Mouse (Mus musculus): ENCODE results near the gene Ptgds. TPM values are rescaled to one million over a fixed set of nuclear protein-coding genes. Genes with fewer than 3 reads are reported as not detected.

The Ptgds gene
- polyA plus RNA-seq, 1 experiment from 2014 or later = 4.0 TPM

DNA sequence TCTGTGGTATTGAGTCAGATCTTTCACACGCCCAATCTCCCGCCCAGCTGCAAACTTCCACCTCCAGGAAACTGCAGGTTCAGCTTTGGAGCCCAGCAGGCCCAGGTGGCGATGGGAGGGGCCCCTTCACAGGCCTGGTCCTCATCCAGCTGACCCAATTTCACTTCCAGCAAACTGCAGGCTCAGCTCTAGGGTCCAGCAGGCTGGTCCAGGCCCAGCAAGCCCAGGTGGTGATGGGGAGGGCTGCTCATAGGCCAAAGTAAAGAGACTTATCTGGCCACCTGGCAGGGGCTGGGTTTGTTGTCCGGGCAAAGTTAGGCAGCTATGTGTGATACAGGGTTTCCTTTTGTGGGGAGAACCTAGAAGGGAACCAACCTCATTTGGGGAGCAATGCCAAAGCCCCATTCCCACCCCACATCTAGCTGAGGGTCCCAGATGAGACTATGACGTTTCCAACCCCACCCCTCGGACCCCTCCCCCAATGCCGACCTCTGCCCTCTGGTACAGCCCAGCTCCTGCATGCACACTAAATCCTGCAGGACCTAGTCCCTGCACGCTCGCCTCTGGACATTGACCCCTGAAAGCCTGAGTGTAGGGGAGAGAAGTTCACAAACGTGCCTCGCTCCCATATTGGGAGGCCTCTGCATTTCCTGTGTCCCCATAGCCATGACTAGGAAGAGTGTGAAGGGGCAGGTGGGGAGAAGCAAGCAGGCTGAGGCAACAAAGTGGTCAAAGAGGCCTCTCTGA is 15.2 kb upstream of the Ptgds start:
- Histone ChIP-seq H3K4me2 (ENCODE audit: low read depth, low read length) (0 out of 2 replicates have a peak overlapping the region, but pooled peaks have one; percentile 12), H3K9ac (ENCODE audit: low read depth, low read length) (peak overlapping the region; percentile 29; the same call in 1 of the 2 replicates), H3K9me3 (ENCODE audit: control insufficient read depth, low read length) (no peaks in the 10 kb centered on the region), H3K36me3 (ENCODE audit: control insufficient read depth, insufficient read depth, low read length) (no peaks in the 10 kb centered on the region), H3K27me3 (replicated peaks; ENCODE audit: control insufficient read depth, insufficient read depth, low read length) (no peaks in the 10 kb centered on the region), H3K4me1 (ENCODE audit: control insufficient read depth, insufficient read depth, low read length) (peaks cover 15% of the 10 kb centered on the region), H3K27ac (ENCODE audit: low read length) (peak overlapping the region; percentile 39), H3K4me3 (ENCODE audit: low read length) (no peak overlapping the region)
- WGBS = 47% methylated on average over 11 of the region's 11 CpGs
- peak; percentile 79 for ATAC-seq

DNA sequence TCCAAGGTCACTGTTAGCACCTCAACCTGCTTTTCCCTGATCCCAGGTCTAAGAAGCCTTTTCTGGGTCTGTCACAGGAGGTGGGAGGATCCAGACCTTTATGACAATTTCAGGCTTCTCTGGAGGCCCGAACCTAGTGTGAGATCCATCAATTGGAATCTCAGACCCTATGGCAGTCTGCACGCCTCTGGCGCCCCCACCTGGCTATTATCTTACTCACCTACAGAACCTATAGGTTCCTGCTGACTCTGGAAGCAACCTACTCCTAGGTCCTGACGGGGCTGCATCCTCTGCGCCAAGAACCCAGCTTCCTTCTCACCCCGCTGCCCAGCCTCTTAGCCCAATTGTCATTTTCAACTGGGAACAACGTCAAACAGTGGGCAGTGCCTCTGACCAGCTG is 13.1 kb upstream of the Ptgds start:
- Histone ChIP-seq H3K36me3 (ENCODE audit: control insufficient read depth, insufficient read depth, low read length) (no peaks in the 10 kb centered on the region), H3K27ac (ENCODE audit: low read length) (no peak overlapping the region), H3K4me1 (ENCODE audit: control insufficient read depth, insufficient read depth, low read length) (peaks cover 12% of the 10 kb centered on the region), H3K27me3 (replicated peaks; ENCODE audit: control insufficient read depth, insufficient read depth, low read length) (no peaks in the 10 kb centered on the region), H3K9me3 (ENCODE audit: control insufficient read depth, low read length) (no peaks in the 10 kb centered on the region), H3K4me2 (ENCODE audit: low read depth, low read length) (no peak overlapping the region), H3K9ac (ENCODE audit: low read depth, low read length) (no peak overlapping the region), H3K4me3 (ENCODE audit: low read length) (no peak overlapping the region)
- no peak for ATAC-seq
- WGBS = 25% methylated on average over 7 of the region's 7 CpGs

DNA sequence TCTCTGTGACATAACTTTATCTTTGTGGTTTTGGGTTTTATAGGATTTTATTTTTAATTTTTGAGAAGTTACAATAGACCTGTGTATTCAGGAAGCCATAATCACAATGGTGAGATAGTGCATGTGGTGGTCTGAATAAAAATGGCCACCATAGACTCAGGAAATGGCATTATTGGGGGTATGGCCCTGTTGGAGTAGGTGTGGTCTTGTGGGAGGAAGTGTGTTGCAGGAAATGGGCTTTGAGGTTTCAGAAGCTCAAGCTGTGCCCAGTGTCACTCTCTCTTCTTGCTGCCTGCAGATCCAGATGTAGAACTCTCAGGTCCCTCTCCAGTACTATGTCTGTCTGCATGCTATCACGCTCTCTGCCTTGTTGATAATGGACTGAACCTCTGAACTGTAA is 10.7 kb upstream of the Ptgds start:
- Histone ChIP-seq H3K4me1 (ENCODE audit: control insufficient read depth, insufficient read depth, low read length) (peaks cover 7% of the 10 kb centered on the region), H3K36me3 (ENCODE audit: control insufficient read depth, insufficient read depth, low read length) (no peaks in the 10 kb centered on the region), H3K27ac (ENCODE audit: low read length) (no peak overlapping the region), H3K27me3 (replicated peaks; ENCODE audit: control insufficient read depth, insufficient read depth, low read length) (no peaks in the 10 kb centered on the region), H3K4me2 (ENCODE audit: low read depth, low read length) (no peak overlapping the region), H3K9me3 (ENCODE audit: control insufficient read depth, low read length) (no peaks in the 10 kb centered on the region), H3K9ac (ENCODE audit: low read depth, low read length) (no peak overlapping the region), H3K4me3 (ENCODE audit: low read length) (no peak overlapping the region)
- ATAC-seq = no peak
- 81% methylated on average over 1 of the region's 1 CpGs for WGBS

DNA sequence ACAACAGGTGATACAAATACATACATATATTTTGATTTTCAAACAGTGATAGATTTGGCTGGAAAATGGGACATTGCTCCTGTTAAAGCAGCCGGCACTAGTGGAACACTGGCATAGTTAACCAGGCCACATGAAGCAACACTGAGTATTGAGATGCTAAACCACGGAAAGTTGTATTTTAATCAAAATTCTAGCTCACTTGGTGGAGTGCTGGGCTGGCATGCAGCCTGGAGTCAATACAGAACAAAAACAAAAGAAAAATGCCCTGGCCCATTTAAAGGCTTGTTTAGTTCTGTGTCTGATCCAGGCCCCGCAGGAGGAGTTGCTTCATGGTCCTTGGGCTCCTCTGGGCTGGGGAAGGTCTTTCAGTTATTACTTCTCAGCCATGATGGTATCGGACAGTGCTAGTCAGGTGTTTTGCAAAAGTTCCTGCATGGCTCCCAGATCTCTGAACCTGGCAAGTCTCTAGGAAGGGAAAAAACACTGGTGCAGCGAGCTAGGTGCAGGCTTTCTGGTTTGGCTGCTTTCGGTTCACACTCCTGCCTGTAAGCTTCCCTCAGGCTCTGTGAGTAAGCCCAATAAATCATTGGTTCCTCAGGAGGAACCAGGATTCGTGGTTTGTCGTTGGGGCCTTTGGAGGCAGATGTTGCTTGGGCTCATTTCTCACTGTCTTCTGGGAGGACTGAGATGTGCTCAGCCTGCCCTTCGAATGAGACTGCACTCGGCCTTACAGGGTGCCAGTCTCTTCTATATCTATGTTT is 9.9 kb upstream of the Ptgds start:
- peak; percentile 7; the same call in 1 of the 2 replicates for ATAC-seq
- H3K4me2 ChIP-seq (ENCODE audit: low read depth, low read length) = no peak overlapping the region
- 50% methylated on average over 10 of the region's 10 CpGs for WGBS

DNA sequence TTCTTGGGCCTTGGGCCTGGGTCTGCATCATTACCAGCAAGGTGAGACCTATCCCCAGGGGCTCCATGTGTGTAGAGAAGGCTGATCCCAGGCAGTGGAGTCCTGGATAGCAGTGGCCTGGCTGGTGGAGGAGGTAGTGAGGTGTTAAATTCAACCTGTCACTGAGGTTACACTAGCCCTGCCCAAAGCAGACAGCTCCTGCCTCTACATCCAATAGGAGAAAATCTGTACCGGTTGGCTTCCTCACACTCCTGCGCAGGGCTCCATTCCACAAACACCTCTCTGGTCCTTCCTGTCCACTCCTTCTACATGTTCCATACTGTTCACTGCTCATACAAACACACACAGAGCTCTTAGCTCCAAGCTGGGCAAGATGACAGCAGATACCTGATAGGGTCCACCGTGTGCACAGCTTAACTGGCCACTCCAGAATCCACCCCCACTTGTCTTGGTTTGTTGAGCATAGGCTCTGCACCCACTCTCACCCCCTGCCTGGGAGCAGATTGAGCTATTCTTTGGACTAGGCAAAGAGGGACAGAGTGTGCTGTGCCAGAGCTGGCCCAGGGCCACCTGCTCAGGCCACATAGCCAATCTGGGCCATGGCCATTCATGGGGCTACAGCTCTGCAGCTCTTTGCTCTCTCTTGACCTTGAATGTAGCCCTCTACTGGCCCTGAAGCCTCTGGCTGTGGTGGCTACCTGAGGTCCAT is 8.3 kb upstream of the Ptgds start:
- no peaks in the 10 kb centered on the region for H3K27me3 ChIP-seq (replicated peaks; ENCODE audit: control insufficient read depth, insufficient read depth, low read length)
- 94% methylated on average over 3 of the region's 3 CpGs for WGBS
- H3K9ac ChIP-seq (ENCODE audit: low read depth, low read length) = no peak overlapping the region
- no peak overlapping the region for H3K4me2 ChIP-seq (ENCODE audit: low read depth, low read length)
- ATAC-seq = no peak
- no peaks in the 10 kb centered on the region for H3K4me1 ChIP-seq (ENCODE audit: control insufficient read depth, insufficient read depth, low read length)
- no peak overlapping the region for H3K27ac ChIP-seq (ENCODE audit: low read length)
- H3K4me3 ChIP-seq (ENCODE audit: low read length) = no peak overlapping the region
- no peaks in the 10 kb centered on the region for H3K9me3 ChIP-seq (ENCODE audit: control insufficient read depth, low read length)
- no peaks in the 10 kb centered on the region for H3K36me3 ChIP-seq (ENCODE audit: control insufficient read depth, insufficient read depth, low read length)

More for the DNA sequence above, 9.9 kb upstream of the Ptgds start:
- H3K36me3 ChIP-seq (ENCODE audit: control insufficient read depth, insufficient read depth, low read length) = no peaks in the 10 kb centered on the region
- H3K4me1 ChIP-seq (ENCODE audit: control insufficient read depth, insufficient read depth, low read length) = no peaks in the 10 kb centered on the region
- no peaks in the 10 kb centered on the region for H3K9me3 ChIP-seq (ENCODE audit: control insufficient read depth, low read length)
- H3K27me3 ChIP-seq (replicated peaks; ENCODE audit: control insufficient read depth, insufficient read depth, low read length) = no peaks in the 10 kb centered on the region
- peak overlapping the region; percentile 48; the same call in 1 of the 2 replicates for H3K27ac ChIP-seq (ENCODE audit: low read length)
- H3K9ac ChIP-seq (ENCODE audit: low read depth, low read length) = no peak overlapping the region
- H3K4me3 ChIP-seq (ENCODE audit: low read length) = no peak overlapping the region

GRCm38 (mm10) chr2:25477541-25477940 is 7.7 kb upstream of the Ptgds start:
- H3K9me3 ChIP-seq (ENCODE audit: control insufficient read depth, low read length) = no peaks in the 10 kb centered on the region
- no peak overlapping the region for H3K9ac ChIP-seq (ENCODE audit: low read depth, low read length)
- H3K4me2 ChIP-seq (ENCODE audit: low read depth, low read length) = no peak overlapping the region
- no peak overlapping the region for H3K27ac ChIP-seq (ENCODE audit: low read length)
- H3K27me3 ChIP-seq (replicated peaks; ENCODE audit: control insufficient read depth, insufficient read depth, low read length) = no peaks in the 10 kb centered on the region
- no peak overlapping the region for H3K4me3 ChIP-seq (ENCODE audit: low read length)
- H3K36me3 ChIP-seq (ENCODE audit: control insufficient read depth, insufficient read depth, low read length) = no peaks in the 10 kb centered on the region
- no peak for ATAC-seq
- 83% methylated on average over 8 of the region's 8 CpGs for WGBS
- no peaks in the 10 kb centered on the region for H3K4me1 ChIP-seq (ENCODE audit: control insufficient read depth, insufficient read depth, low read length)

GRCm38 (mm10) chr2:25472550-25472949 is 2.7 kb upstream of the Ptgds start:
- Histone ChIP-seq H3K27me3 (replicated peaks; ENCODE audit: control insufficient read depth, insufficient read depth, low read length) (no peaks in the 10 kb centered on the region), H3K4me2 (ENCODE audit: low read depth, low read length) (no peak overlapping the region), H3K9ac (ENCODE audit: low read depth, low read length) (no peak overlapping the region), H3K9me3 (ENCODE audit: control insufficient read depth, low read length) (no peaks in the 10 kb centered on the region), H3K4me1 (ENCODE audit: control insufficient read depth, insufficient read depth, low read length) (peaks cover 8% of the 10 kb centered on the region), H3K36me3 (ENCODE audit: control insufficient read depth, insufficient read depth, low read length) (no peaks in the 10 kb centered on the region), H3K4me3 (ENCODE audit: low read length) (no peak overlapping the region), H3K27ac (ENCODE audit: low read length) (no peak overlapping the region)
- WGBS = 79% methylated on average over 2 of the region's 2 CpGs
- ATAC-seq = no peak

DNA sequence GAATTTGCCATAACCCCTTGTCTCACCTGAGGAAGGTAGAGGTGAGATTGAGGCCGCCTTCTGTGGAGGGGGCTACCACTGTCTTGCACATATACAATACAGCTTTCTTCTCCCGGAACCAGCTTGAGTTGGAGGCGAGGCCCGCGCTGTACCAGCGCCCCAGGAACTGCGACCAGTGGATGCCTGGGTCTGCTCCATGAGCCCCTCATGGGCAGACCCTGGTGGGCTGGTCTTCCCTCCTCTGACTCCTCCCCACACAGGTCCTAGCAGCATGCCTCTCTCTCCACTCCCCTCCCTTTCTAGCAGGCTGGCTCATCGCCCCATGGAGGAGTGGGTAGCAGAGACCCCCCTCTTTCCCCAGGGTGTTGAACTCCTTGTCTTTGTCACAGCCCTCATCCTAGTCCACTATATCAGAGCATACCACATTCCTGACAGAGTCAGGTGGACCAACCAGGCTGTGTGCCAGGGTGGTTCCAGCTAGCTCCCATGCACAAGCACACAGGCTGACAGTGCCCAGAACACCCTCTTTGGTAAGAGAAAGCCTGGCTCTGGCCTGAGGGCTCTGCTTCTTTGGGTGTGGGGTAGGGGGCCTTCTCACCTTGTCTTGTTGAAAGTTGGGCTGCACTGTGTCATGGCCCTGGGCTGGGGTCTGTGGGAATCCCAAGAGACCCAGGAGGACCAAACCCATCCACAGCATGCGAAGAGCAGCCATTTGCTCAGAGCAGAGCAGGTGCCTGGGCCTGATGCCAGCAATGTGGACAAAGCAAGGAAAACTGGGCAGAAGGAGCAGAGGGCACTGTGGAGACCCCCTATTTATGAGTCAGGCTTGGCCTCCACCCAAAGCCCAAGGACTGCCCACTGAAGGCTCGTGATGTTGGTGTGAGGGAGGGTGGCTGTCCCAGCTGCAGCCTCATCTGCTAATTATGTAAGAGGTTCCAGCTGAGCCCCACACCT is 607 bp downstream of the Ptgds start:
- WGBS = 80% methylated on average over 10 of the region's 10 CpGs
- no peaks in the 10 kb centered on the region for H3K36me3 ChIP-seq (ENCODE audit: control insufficient read depth, insufficient read depth, low read length)
- no peak overlapping the region for H3K4me2 ChIP-seq (ENCODE audit: low read depth, low read length)
- H3K9ac ChIP-seq (ENCODE audit: low read depth, low read length) = no peak overlapping the region
- ATAC-seq = 0 out of 2 replicates have a peak, but pooled peaks have one; percentile 10
- H3K4me1 ChIP-seq (ENCODE audit: control insufficient read depth, insufficient read depth, low read length) = peaks cover 10% of the 10 kb centered on the region
- H3K27ac ChIP-seq (ENCODE audit: low read length) = no peak overlapping the region
- no peaks in the 10 kb centered on the region for H3K27me3 ChIP-seq (replicated peaks; ENCODE audit: control insufficient read depth, insufficient read depth, low read length)
- H3K4me3 ChIP-seq (ENCODE audit: low read length) = no peak overlapping the region
- no peaks in the 10 kb centered on the region for H3K9me3 ChIP-seq (ENCODE audit: control insufficient read depth, low read length)
